Mouse (Mus musculus) midbrain, embryonic 15.5 days (tissue): ENCODE data around the gene Cfap54. TPM values are rescaled to one million over a fixed set of nuclear protein-coding genes. Genes with fewer than 3 reads are reported as not detected.

Experiments
- ATAC-seq: fragments of 200-750 bp; cut with Nextera tagmentation; replicated peaks from 2 replicates; pipeline ENCODE4 v1.8.0; 2017; ENCODE audit warnings: moderate TSS enrichment
- H3K27ac ChIP-seq: fragments of 300-500 bp; sonication (generic); 2 replicates; pipeline ENCODE4 v1.5.1; 2015; ENCODE audit warnings: mild to moderate bottlenecking, inconsistent platforms
- H3K27me3 ChIP-seq: fragments of 300-500 bp; sonication (generic); replicated peaks from 2 replicates; pipeline ENCODE4 v1.6.1; 2015; ENCODE audit warnings: inconsistent platforms
- H3K36me3 ChIP-seq: fragments of 300-500 bp; sonication (generic); replicated peaks from 2 replicates; pipeline ENCODE4 v1.6.1; 2015; ENCODE audit warnings: inconsistent platforms
- H3K4me1 ChIP-seq: fragments of 300-500 bp; sonication (generic); 2 replicates; pipeline ENCODE4 v1.6.1; 2015; ENCODE audit warnings: inconsistent platforms
- H3K4me2 ChIP-seq: fragments of 300-500 bp; sonication (generic); 2 replicates; pipeline ENCODE4 v1.6.1; 2015; ENCODE audit warnings: inconsistent platforms, mild to moderate bottlenecking, moderate library complexity
- H3K4me3 ChIP-seq: fragments of 300-500 bp; sonication (generic); 2 replicates; pipeline ENCODE4 v1.5.1; 2015; ENCODE audit warnings: mild to moderate bottlenecking, inconsistent platforms
- H3K9ac ChIP-seq: fragments of 300-500 bp; sonication (generic); 2 replicates; pipeline ENCODE4 v1.6.1; 2015; ENCODE audit warnings: mild to moderate bottlenecking, inconsistent platforms
- H3K9me3 ChIP-seq: fragments of 300-500 bp; sonication (generic); 2 replicates; pipeline ENCODE4 v1.6.1; 2016; ENCODE audit warnings: inconsistent platforms
- WGBS: fragments of 180-500 bp; shearing (Covaris S2); methylation state at CpG from one replicate; pipeline ENCODE4 v1.1.7; 2015; ENCODE audit warnings: mixed read lengths; 5-methylcytosine and 5-hydroxymethylcytosine counted together
- polyA plus RNA-seq: library from polyadenylated mRNA; unstranded; fragments of >200 nt; fragmentation: Nextera tagmentation; extraction: Ambion mirVana; gene quantifications from 2 replicates; pipeline ENCODE4 v1.2.1, GENCODE M21; 2015

Cfap54 gene
- 3.0 and 4.0 TPM in 2 replicates for polyA plus RNA-seq

GRCm38 (mm10) chr10:93081133-93081779 is at the start of gene Cfap54:
Gene Cfap54 (minus strand): TSS chr10:93081618.
- WGBS, result under 1% methylated on average over 34 of the region's 34 CpGs

GRCm38 (mm10) chr10:93130456-93130940 is 49.1 kb upstream of the Cfap54 start:
- Histone ChIP-seq H3K4me3 (no peak overlapping the region), H3K4me1 (0 out of 2 replicates have a peak, but pooled peaks cover 4% of the 10 kb centered on the region), H3K4me2 (no peak overlapping the region), H3K27me3 (no peaks in the 10 kb centered on the region), H3K36me3 (no peaks in the 10 kb centered on the region), H3K9me3 (no peaks in the 10 kb centered on the region), H3K27ac (peak overlapping the region; percentile 71), H3K9ac (no peak overlapping the region)
- no peak; the same call in 1 of the 2 replicates for ATAC-seq
- WGBS, result 30% methylated on average over 10 of the region's 10 CpGs

More at GRCm38 (mm10) chr10:93081133-93081779, at the start of gene Cfap54:
- H3K9ac ChIP-seq, result peak within 1 kb of the TSS; percentile 33
- H3K27me3 ChIP-seq, result no peaks in the 10 kb centered on the region
- 0 out of 2 replicates have a peak within 1 kb of the TSS, but pooled peaks have one; percentile 33 for H3K27ac ChIP-seq
- H3K9me3 ChIP-seq, result no peaks in the 10 kb centered on the region
- H3K4me1 ChIP-seq, result peaks cover 31% of the 10 kb centered on the region
- H3K4me3 ChIP-seq, result peak within 1 kb of the TSS; percentile 59
- peak within 1 kb of the TSS; percentile 66 for H3K4me2 ChIP-seq
- ATAC-seq, result peak; percentile 82
- no peaks in the 10 kb centered on the region for H3K36me3 ChIP-seq

- 0 out of 2 replicates have a peak, but pooled peaks cover 4% of the 10 kb centered on the region for H3K4me1 ChIP-seq
- H3K4me2 ChIP-seq, result no peak overlapping the region
- ATAC-seq, result no peak; the same call in 1 of the 2 replicates
- H3K4me3 ChIP-seq, result no peak overlapping the region
- no peak overlapping the region for H3K9ac ChIP-seq
- H3K27me3 ChIP-seq, result no peaks in the 10 kb centered on the region
- H3K27ac ChIP-seq, result no peak overlapping the region
- WGBS, result 33% methylated on average over 9 of the region's 9 CpGs
- H3K36me3 ChIP-seq, result no peaks in the 10 kb centered on the region
- no peaks in the 10 kb centered on the region for H3K9me3 ChIP-seq
Observed at GRCm38 (mm10) chr10:93129904-93130455, 48.6 kb upstream of the Cfap54 start.

GRCm38 (mm10) chr10:93129345-93129744 is 47.9 kb upstream of the Cfap54 start:
- no peak overlapping the region for H3K4me3 ChIP-seq
- H3K9me3 ChIP-seq, result no peaks in the 10 kb centered on the region
- H3K4me2 ChIP-seq, result no peak overlapping the region
- H3K4me1 ChIP-seq, result 0 out of 2 replicates have a peak, but pooled peaks cover 4% of the 10 kb centered on the region
- 72% methylated on average over 1 of the region's 1 CpGs for WGBS
- H3K27ac ChIP-seq, result no peak overlapping the region
- no peak overlapping the region for H3K9ac ChIP-seq
- no peak for ATAC-seq
- no peaks in the 10 kb centered on the region for H3K36me3 ChIP-seq
- no peaks in the 10 kb centered on the region for H3K27me3 ChIP-seq

- Histone ChIP-seq H3K4me1 (0 out of 2 replicates have a peak, but pooled peaks cover 4% of the 10 kb centered on the region), H3K4me3 (no peak overlapping the region), H3K9ac (no peak overlapping the region), H3K4me2 (no peak overlapping the region), H3K27ac (no peak overlapping the region), H3K9me3 (no peaks in the 10 kb centered on the region), H3K36me3 (no peaks in the 10 kb centered on the region), H3K27me3 (no peaks in the 10 kb centered on the region)
- 91% methylated on average over 2 of the region's 2 CpGs for WGBS
- ATAC-seq, result no peak
Observed at GRCm38 (mm10) chr10:93128566-93128965, 47.1 kb upstream of the Cfap54 start.

GRCm38 (mm10) chr10:93126025-93126424 is 44.6 kb upstream of the Cfap54 start:
- Histone ChIP-seq H3K4me3 (no peak overlapping the region), H3K4me1 (0 out of 2 replicates have a peak, but pooled peaks cover 4% of the 10 kb centered on the region), H3K4me2 (no peak overlapping the region), H3K36me3 (no peaks in the 10 kb centered on the region), H3K27me3 (no peaks in the 10 kb centered on the region), H3K9ac (no peak overlapping the region), H3K9me3 (no peaks in the 10 kb centered on the region), H3K27ac (no peak overlapping the region)
- WGBS, result 78% methylated on average over 3 of the region's 3 CpGs
- no peak for ATAC-seq

GRCm38 (mm10) chr10:93123957-93124613 is 42.7 kb upstream of the Cfap54 start:
- Histone ChIP-seq H3K27ac (no peak overlapping the region), H3K9ac (no peak overlapping the region), H3K27me3 (no peaks in the 10 kb centered on the region), H3K4me3 (no peak overlapping the region), H3K4me2 (no peak overlapping the region), H3K4me1 (no peaks in the 10 kb centered on the region), H3K36me3 (no peaks in the 10 kb centered on the region), H3K9me3 (no peaks in the 10 kb centered on the region)
- WGBS, result 84% methylated on average over 12 of the region's 12 CpGs
- ATAC-seq, result no peak

- H3K27ac ChIP-seq, result no peak overlapping the region
- H3K9me3 ChIP-seq, result no peaks in the 10 kb centered on the region
- no peak overlapping the region for H3K9ac ChIP-seq
- H3K36me3 ChIP-seq, result no peaks in the 10 kb centered on the region
- H3K27me3 ChIP-seq, result no peaks in the 10 kb centered on the region
- no peak for ATAC-seq
- H3K4me1 ChIP-seq, result no peaks in the 10 kb centered on the region
- H3K4me3 ChIP-seq, result no peak overlapping the region
- no peak overlapping the region for H3K4me2 ChIP-seq
- WGBS, result 82% methylated on average over 4 of the region's 4 CpGs
Observed at GRCm38 (mm10) chr10:93123310-93123709, 41.9 kb upstream of the Cfap54 start.

- Histone ChIP-seq H3K4me3 (no peak overlapping the region), H3K27me3 (no peaks in the 10 kb centered on the region), H3K4me1 (no peaks in the 10 kb centered on the region), H3K9me3 (no peaks in the 10 kb centered on the region), H3K9ac (no peak overlapping the region), H3K4me2 (no peak overlapping the region), H3K36me3 (no peaks in the 10 kb centered on the region), H3K27ac (no peak overlapping the region)
- no peak for ATAC-seq
- 64% methylated on average over 12 of the region's 12 CpGs for WGBS
Observed at GRCm38 (mm10) chr10:93122399-93123184, 41.2 kb upstream of the Cfap54 start.

GRCm38 (mm10) chr10:93121262-93121860 is 39.9 kb upstream of the Cfap54 start:
- no peak overlapping the region for H3K9ac ChIP-seq
- H3K27me3 ChIP-seq, result no peaks in the 10 kb centered on the region
- no peaks in the 10 kb centered on the region for H3K4me1 ChIP-seq
- H3K4me2 ChIP-seq, result no peak overlapping the region
- 92% methylated on average over 6 of the region's 6 CpGs for WGBS
- no peak for ATAC-seq
- H3K36me3 ChIP-seq, result no peaks in the 10 kb centered on the region
- no peak overlapping the region for H3K27ac ChIP-seq
- no peaks in the 10 kb centered on the region for H3K9me3 ChIP-seq
- no peak overlapping the region for H3K4me3 ChIP-seq

GRCm38 (mm10) chr10:93119809-93120208 is 38.4 kb upstream of the Cfap54 start:
- H3K9ac ChIP-seq, result no peak overlapping the region
- no peaks in the 10 kb centered on the region for H3K36me3 ChIP-seq
- no peaks in the 10 kb centered on the region for H3K27me3 ChIP-seq
- H3K4me2 ChIP-seq, result no peak overlapping the region
- no peak overlapping the region for H3K27ac ChIP-seq
- no peaks in the 10 kb centered on the region for H3K4me1 ChIP-seq
- H3K9me3 ChIP-seq, result no peaks in the 10 kb centered on the region
- no peak for ATAC-seq
- WGBS, result 83% methylated on average over 5 of the region's 5 CpGs
- no peak overlapping the region for H3K4me3 ChIP-seq
